Mouse (Mus musculus): ENCODE results near the gene Fstl1. TPM values are rescaled to one million over a fixed set of nuclear protein-coding genes. Genes with fewer than 3 reads are reported as not detected.

Fstl1 gene
- total and polyA plus RNA-seq, 2 experiments from 2014 or later = 53.1 to 71.5 TPM

DNA sequence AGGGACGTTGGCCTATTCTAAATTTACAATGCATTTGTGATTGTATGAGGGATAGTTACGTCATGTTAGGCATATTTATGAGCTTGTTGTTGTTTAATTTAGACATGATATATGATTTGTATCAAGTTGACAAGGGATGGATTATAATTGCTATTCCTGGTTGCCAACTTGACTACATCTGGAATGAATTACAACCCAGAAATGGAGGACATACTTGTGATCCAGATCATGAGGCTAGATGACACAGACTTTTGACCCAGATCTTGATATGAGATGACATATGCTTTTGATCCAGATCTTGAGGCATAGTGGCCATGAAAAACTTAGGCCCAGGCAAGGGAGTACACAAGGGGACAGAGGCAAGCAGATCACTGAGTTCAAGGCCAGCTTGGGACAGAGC lies 36.6 kb upstream of the Fstl1 start:
- no peak overlapping the region for H3K9ac ChIP-seq (replicated peaks; ENCODE audit: low read length)
- no peaks in the 10 kb centered on the region for H3K27me3 ChIP-seq (ENCODE audit: insufficient read depth, low read length)
- no peak overlapping the region for H3K27ac ChIP-seq
- 86% methylated on average over 2 of the region's 2 CpGs for WGBS
- ATAC-seq (no peak), DNase-seq (ENCODE audit: low spot score) (no peak)
- no peaks in the 10 kb centered on the region for H3K9me3 ChIP-seq (ENCODE audit: low read length)
- H3K36me3 ChIP-seq (ENCODE audit: insufficient read depth, low read length) = no peaks in the 10 kb centered on the region
- no peaks in the 10 kb centered on the region for H3K4me1 ChIP-seq (ENCODE audit: insufficient read depth, low read length)
- no peak for TF ChIP-seq CTCF (IDR thresholded peaks at IDR 0.05; ENCODE audit: low read depth)
- no peak overlapping the region for H3K4me3 ChIP-seq (ENCODE audit: low read length)
- no peak overlapping the region for H3K4me2 ChIP-seq (ENCODE audit: low read depth, low read length)

DNA sequence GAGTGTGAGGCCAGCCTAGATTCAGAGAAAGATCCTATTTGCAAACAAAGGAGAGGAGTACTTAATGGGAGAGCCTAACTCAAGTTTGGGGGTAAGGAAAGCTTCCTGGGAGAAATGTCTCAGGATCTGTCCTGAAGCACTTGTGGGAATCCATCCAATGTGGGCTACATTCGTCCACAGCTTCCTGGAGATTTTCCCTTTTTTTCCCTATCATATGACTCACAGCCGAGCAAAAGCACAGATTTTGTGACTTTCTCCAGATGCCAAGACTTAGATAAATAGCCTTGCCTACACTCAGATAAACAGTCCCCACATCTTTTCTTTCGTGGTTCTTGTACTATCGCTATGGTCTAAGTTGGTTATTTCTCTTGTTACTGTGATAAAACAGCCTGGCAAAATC lies 34.4 kb upstream of the Fstl1 start:
- H3K27me3 ChIP-seq (ENCODE audit: insufficient read depth, low read length) = no peaks in the 10 kb centered on the region
- TF ChIP-seq CTCF (IDR thresholded peaks at IDR 0.05; ENCODE audit: low read depth) = no peak
- DNase-seq (ENCODE audit: low spot score) (no peak), ATAC-seq (no peak)
- H3K4me2 ChIP-seq (ENCODE audit: low read depth, low read length) = no peak overlapping the region
- no peaks in the 10 kb centered on the region for H3K36me3 ChIP-seq (ENCODE audit: insufficient read depth, low read length)
- no peak overlapping the region for H3K27ac ChIP-seq
- no peaks in the 10 kb centered on the region for H3K4me1 ChIP-seq (ENCODE audit: insufficient read depth, low read length)
- H3K9ac ChIP-seq (replicated peaks; ENCODE audit: low read length) = no peak overlapping the region
- H3K9me3 ChIP-seq (ENCODE audit: low read length) = no peaks in the 10 kb centered on the region
- WGBS = 88% methylated on average over 4 of the region's 4 CpGs
- no peak overlapping the region for H3K4me3 ChIP-seq (ENCODE audit: low read length)

DNA sequence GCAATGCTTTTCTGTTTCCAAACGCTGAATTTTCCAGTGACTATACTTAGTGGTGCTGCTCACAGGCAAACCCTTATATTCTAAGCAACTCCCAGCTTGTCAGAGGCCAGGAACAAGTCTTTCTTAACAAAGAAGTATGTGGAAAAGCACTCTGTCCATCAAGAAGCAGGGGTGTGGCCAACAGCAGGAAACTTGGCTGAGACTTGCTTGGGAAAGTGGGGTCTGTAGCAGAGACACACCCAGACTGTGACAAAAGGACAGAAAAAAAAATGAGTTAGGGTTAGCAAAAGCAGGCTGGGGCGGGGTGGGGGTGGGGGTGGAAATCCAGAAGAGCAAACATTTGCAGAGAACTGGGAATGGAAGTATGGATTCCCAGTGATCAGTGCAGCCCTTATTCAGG lies 23.8 kb upstream of the Fstl1 start:
- no peak for ATAC-seq
- Histone ChIP-seq H3K4me3 (ENCODE audit: low read length) (no peak overlapping the region), H3K36me3 (ENCODE audit: insufficient read depth, low read length) (no peaks in the 10 kb centered on the region), H3K4me2 (ENCODE audit: low read depth, low read length) (no peak overlapping the region), H3K9ac (replicated peaks; ENCODE audit: low read length) (no peak overlapping the region), H3K27me3 (ENCODE audit: insufficient read depth, low read length) (no peaks in the 10 kb centered on the region), H3K27ac (no peak overlapping the region), H3K9me3 (ENCODE audit: low read length) (no peaks in the 10 kb centered on the region), H3K4me1 (ENCODE audit: insufficient read depth, low read length) (no peaks in the 10 kb centered on the region)
- TF ChIP-seq CTCF (IDR thresholded peaks at IDR 0.05; ENCODE audit: low read depth) = no peak
- 19% methylated on average over 2 of the region's 2 CpGs for WGBS
- peak; percentile 14 for DNase-seq (ENCODE audit: low spot score)

DNA sequence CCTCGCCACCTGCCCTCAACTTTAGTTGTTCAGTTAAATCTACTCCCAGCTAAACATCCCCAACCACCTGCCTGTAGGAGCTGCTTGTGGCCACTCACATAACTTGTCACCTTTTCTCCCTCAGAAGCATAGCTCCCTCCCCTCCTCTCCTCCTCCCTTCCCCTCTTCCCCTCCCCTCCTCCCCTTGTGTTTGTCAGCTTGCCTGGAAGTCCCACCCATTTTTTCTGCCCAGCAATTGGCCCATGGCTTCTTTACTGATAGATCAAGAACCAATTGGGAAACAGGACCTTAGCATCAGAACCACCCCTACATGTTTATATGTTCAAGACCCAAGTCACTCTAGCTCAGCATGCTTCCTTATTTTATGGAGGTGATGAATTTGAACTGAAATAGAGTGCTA lies 22.9 kb upstream of the Fstl1 start:
- no peak for TF ChIP-seq CTCF (IDR thresholded peaks at IDR 0.05; ENCODE audit: low read depth)
- Histone ChIP-seq H3K36me3 (ENCODE audit: insufficient read depth, low read length) (no peaks in the 10 kb centered on the region), H3K9me3 (ENCODE audit: low read length) (no peaks in the 10 kb centered on the region), H3K4me2 (ENCODE audit: low read depth, low read length) (no peak overlapping the region), H3K9ac (replicated peaks; ENCODE audit: low read length) (no peak overlapping the region), H3K27ac (no peak overlapping the region), H3K27me3 (ENCODE audit: insufficient read depth, low read length) (no peaks in the 10 kb centered on the region), H3K4me3 (ENCODE audit: low read length) (no peak overlapping the region), H3K4me1 (ENCODE audit: insufficient read depth, low read length) (no peaks in the 10 kb centered on the region)
- WGBS = 96% methylated on average over 1 of the region's 1 CpGs
- ATAC-seq (no peak), DNase-seq (ENCODE audit: low spot score) (no peak)

DNA sequence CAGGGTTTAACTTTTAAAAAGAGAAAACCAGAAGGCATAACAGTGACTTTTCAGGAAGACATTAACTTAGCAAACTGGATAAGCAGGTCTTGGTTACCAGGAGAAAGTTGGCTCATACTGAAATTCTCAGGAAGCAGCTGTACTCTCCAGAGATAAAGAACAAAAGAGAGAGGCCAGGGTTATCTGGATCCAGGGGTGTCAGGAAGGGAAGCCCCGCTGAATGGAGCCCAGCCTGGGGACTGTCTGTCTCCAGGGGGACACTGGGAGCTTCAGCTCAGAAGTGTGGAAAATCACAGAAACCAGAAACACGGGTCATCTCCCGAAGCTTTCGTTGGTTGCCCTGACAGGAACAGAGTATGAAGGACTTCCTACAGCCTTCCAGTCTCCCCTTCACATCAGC lies 22.2 kb upstream of the Fstl1 start:
- Histone ChIP-seq H3K27ac (no peak overlapping the region), H3K4me2 (ENCODE audit: low read depth, low read length) (no peak overlapping the region), H3K27me3 (ENCODE audit: insufficient read depth, low read length) (no peaks in the 10 kb centered on the region), H3K9me3 (ENCODE audit: low read length) (no peaks in the 10 kb centered on the region), H3K4me1 (ENCODE audit: insufficient read depth, low read length) (no peaks in the 10 kb centered on the region), H3K4me3 (ENCODE audit: low read length) (no peak overlapping the region), H3K36me3 (ENCODE audit: insufficient read depth, low read length) (no peaks in the 10 kb centered on the region), H3K9ac (replicated peaks; ENCODE audit: low read length) (no peak overlapping the region)
- ATAC-seq = no peak
- TF ChIP-seq CTCF (IDR thresholded peaks at IDR 0.05; ENCODE audit: low read depth) = no peak
- DNase-seq (ENCODE audit: low spot score) = no peak
- WGBS = 49% methylated on average over 4 of the region's 4 CpGs

DNA sequence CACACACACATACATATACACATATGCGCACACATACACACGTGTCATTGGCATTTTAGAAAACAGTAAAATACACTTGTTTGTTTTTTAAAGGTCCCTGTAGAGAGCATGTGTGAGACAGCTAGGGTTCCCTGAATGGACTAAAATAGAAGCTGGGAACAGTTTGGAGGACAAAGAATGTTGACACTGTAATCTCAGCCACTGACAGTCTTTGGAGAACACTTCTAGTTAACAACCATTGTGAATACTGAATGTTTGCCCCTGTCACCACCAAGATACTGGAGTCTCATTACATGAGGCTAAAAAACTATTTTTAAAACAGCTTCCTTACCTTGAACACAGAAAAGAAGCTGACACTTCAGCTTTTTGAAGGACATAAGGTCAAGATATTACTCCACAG lies 19.4 kb upstream of the Fstl1 start:
- Histone ChIP-seq H3K9me3 (ENCODE audit: low read length) (no peaks in the 10 kb centered on the region), H3K27ac (no peak overlapping the region), H3K27me3 (ENCODE audit: insufficient read depth, low read length) (no peaks in the 10 kb centered on the region), H3K4me3 (ENCODE audit: low read length) (no peak overlapping the region), H3K4me1 (ENCODE audit: insufficient read depth, low read length) (no peaks in the 10 kb centered on the region), H3K4me2 (ENCODE audit: low read depth, low read length) (no peak overlapping the region), H3K9ac (replicated peaks; ENCODE audit: low read length) (no peak overlapping the region), H3K36me3 (ENCODE audit: insufficient read depth, low read length) (no peaks in the 10 kb centered on the region)
- ATAC-seq (no peak), DNase-seq (ENCODE audit: low spot score) (no peak)
- WGBS = 82% methylated on average over 2 of the region's 2 CpGs
- TF ChIP-seq CTCF (IDR thresholded peaks at IDR 0.05; ENCODE audit: low read depth) = no peak

DNA sequence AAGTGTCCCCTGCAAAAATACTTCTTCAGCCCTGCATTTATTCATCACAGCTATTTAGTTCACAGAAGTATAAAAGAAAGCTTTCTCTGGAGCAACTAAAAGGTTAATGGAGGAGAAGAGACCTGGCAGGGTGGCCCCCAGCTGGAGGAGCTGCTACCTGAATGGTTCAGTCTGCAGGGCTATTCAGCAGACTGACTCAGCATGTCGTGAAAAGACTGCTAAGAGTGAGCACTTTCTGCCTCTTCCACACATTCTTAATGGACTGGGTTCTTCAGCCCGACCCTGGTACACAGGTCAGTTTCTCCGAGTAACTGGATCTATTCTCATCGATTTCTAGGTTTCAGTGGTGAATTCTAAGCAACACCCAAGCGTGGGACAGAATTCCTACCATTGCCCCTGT lies 12.9 kb upstream of the Fstl1 start:
- 24% methylated on average over 5 of the region's 5 CpGs for whole genome bisulfite sequencing
- no peaks in the 10 kb centered on the region for H3K36me3 ChIP-seq (ENCODE audit: insufficient read depth, low read length)
- no peak for ATAC-seq

More for the DNA sequence above, 12.9 kb upstream of the Fstl1 start:
- no peaks in the 10 kb centered on the region for H3K27me3 ChIP-seq (ENCODE audit: insufficient read depth, low read length)
- H3K4me3 ChIP-seq (ENCODE audit: low read length) = no peak overlapping the region
- H3K4me1 ChIP-seq (ENCODE audit: insufficient read depth, low read length) = no peaks in the 10 kb centered on the region
- peak; percentile 35 for DNase-seq (ENCODE audit: low spot score)
- no peaks in the 10 kb centered on the region for H3K9me3 ChIP-seq (ENCODE audit: low read length)
- H3K4me2 ChIP-seq (ENCODE audit: low read depth, low read length) = no peak overlapping the region
- no peak for TF ChIP-seq CTCF (IDR thresholded peaks at IDR 0.05; ENCODE audit: low read depth)
- no peak overlapping the region for H3K27ac ChIP-seq
- no peak overlapping the region for H3K9ac ChIP-seq (replicated peaks; ENCODE audit: low read length)
